Mouse (Mus musculus): ENCODE data around the gene Gm49396. TPM values are rescaled to one million over a fixed set of nuclear protein-coding genes. Genes with fewer than 3 reads are reported as not detected.

Gm49396 gene
- total and polyA plus RNA-seq, 2 experiments from 2014 or later, result 3.7 to 6.4 TPM

DNA sequence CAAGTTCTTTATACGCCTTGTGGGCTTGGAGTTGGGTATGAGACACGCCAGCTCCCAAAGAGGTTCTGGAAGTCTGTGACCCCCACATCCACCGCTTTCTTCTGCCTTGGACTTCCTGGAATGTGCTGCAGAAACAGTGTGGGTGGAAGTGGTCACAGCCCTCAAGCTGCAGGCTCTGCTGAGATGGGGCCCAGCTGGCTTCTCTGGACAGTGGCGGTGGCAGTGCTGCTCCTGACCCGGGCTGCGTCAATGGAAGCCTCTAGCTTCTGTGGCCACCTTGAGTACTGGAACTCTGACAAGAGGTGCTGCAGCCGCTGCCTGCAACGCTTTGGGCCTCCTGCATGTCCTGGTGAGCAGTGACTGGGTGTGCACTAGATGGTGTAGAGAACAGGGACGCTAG, 2.9 kb downstream of the Gm49396 start:
- Histone ChIP-seq H3K36me3 (ENCODE audit: insufficient read depth, low read length) (peaks cover 50% of the 10 kb centered on the region), H3K27me3 (ENCODE audit: insufficient read depth, low read length) (no peaks in the 10 kb centered on the region), H3K9me3 (ENCODE audit: low read length) (no peaks in the 10 kb centered on the region), H3K4me2 (ENCODE audit: low read depth, low read length) (no peak overlapping the region), H3K4me3 (ENCODE audit: low read length) (no peak overlapping the region), H3K4me1 (ENCODE audit: insufficient read depth, low read length) (no peaks in the 10 kb centered on the region), H3K27ac (no peak overlapping the region), H3K9ac (replicated peaks; ENCODE audit: low read length) (no peak overlapping the region)
- no peak for ATAC-seq
- no peak for TF ChIP-seq CTCF (IDR thresholded peaks at IDR 0.05; ENCODE audit: low read depth)
- WGBS, result 90% methylated on average over 9 of the region's 9 CpGs
- DNase-seq (ENCODE audit: low spot score), result no peak

DNA sequence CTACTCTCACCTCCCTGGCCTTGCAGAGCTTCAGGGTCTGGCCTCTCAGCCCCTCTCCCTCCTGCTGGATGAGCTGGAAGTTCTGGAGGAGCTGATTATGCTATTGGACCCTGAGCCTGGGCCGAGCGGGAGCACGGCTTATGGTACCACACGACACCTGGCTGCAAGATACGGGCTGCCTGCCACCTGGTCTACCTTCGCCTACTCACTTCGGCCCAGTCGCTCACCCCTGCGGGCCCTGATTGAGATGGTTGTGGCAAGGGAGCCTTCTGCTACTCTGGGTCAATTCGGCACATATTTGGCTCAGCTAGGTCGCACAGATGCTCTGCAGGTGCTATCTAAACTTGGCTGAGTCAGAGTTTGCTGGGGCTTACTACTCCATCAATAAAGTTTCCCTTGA, 4.4 kb downstream of the Gm49396 start:
- Histone ChIP-seq H3K9ac (replicated peaks; ENCODE audit: low read length) (no peak overlapping the region), H3K4me2 (ENCODE audit: low read depth, low read length) (no peak overlapping the region), H3K27ac (no peak overlapping the region), H3K36me3 (ENCODE audit: insufficient read depth, low read length) (peaks cover 61% of the 10 kb centered on the region), H3K27me3 (ENCODE audit: insufficient read depth, low read length) (no peaks in the 10 kb centered on the region), H3K9me3 (ENCODE audit: low read length) (no peaks in the 10 kb centered on the region), H3K4me1 (ENCODE audit: insufficient read depth, low read length) (no peaks in the 10 kb centered on the region), H3K4me3 (ENCODE audit: low read length) (no peak overlapping the region)
- no peak for TF ChIP-seq CTCF (IDR thresholded peaks at IDR 0.05; ENCODE audit: low read depth)
- 88% methylated on average over 11 of the region's 11 CpGs for WGBS
- ATAC-seq (no peak), DNase-seq (ENCODE audit: low spot score) (no peak)

DNA sequence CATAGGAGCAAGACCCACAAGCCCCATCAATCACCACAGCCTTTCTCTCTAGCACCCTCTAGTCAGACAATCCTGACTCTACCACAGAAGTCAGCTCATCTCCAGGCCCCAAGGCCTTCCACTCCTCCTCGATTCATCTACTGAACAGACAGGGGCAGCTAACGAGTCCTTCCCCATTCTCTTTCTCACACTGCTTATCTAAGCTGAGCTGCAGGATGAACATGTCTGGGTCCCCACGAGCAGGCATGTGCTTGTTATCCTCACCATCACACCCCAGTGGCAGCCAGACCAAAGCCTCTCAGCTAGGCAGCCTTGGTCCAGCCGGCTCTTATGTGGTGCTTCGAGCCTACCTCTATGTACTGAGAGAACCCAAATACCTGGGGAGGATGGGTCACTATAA, 9.2 kb downstream of the Gm49396 start:
- Histone ChIP-seq H3K4me3 (ENCODE audit: low read length) (no peak overlapping the region), H3K4me1 (ENCODE audit: insufficient read depth, low read length) (no peaks in the 10 kb centered on the region), H3K9me3 (ENCODE audit: low read length) (no peaks in the 10 kb centered on the region), H3K27me3 (ENCODE audit: insufficient read depth, low read length) (no peaks in the 10 kb centered on the region), H3K4me2 (ENCODE audit: low read depth, low read length) (no peak overlapping the region), H3K27ac (no peak overlapping the region), H3K36me3 (ENCODE audit: insufficient read depth, low read length) (peaks cover 88% of the 10 kb centered on the region), H3K9ac (replicated peaks; ENCODE audit: low read length) (no peak overlapping the region)
- WGBS, result 79% methylated on average over 5 of the region's 5 CpGs
- TF ChIP-seq CTCF (IDR thresholded peaks at IDR 0.05; ENCODE audit: low read depth), result no peak
- no peak for ATAC-seq
- DNase-seq (ENCODE audit: low spot score), result no peak

DNA sequence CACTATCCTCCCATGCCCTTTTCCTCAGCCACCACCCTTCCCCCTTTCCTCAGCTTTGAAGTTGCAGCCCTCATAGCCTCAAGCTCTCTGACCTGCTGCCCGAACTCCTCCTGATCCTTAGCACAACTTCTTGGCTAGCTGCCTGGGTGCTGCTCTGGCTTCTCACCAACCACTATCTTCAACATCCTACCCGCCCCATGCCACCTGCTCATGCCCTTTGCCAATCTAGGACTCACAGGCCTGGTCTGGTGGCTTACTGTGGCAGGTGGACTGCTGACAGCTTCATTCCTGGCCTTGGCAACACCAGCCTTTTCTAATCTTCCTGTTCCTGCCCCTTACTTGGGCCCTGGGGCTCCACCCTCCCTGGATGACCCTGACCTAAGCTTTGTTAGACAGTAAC, 9.8 kb downstream of the Gm49396 start:
- 65% methylated on average over 2 of the region's 2 CpGs for WGBS
- TF ChIP-seq CTCF (IDR thresholded peaks at IDR 0.05; ENCODE audit: low read depth), result no peak
- Histone ChIP-seq H3K36me3 (ENCODE audit: insufficient read depth, low read length) (peaks cover 90% of the 10 kb centered on the region), H3K27me3 (ENCODE audit: insufficient read depth, low read length) (no peaks in the 10 kb centered on the region), H3K4me1 (ENCODE audit: insufficient read depth, low read length) (no peaks in the 10 kb centered on the region), H3K27ac (no peak overlapping the region), H3K4me2 (ENCODE audit: low read depth, low read length) (no peak overlapping the region), H3K9me3 (ENCODE audit: low read length) (no peaks in the 10 kb centered on the region), H3K9ac (replicated peaks; ENCODE audit: low read length) (no peak overlapping the region), H3K4me3 (ENCODE audit: low read length) (no peak overlapping the region)
- DNase-seq (ENCODE audit: low spot score) (peak; percentile 20), ATAC-seq (no peak)

DNA sequence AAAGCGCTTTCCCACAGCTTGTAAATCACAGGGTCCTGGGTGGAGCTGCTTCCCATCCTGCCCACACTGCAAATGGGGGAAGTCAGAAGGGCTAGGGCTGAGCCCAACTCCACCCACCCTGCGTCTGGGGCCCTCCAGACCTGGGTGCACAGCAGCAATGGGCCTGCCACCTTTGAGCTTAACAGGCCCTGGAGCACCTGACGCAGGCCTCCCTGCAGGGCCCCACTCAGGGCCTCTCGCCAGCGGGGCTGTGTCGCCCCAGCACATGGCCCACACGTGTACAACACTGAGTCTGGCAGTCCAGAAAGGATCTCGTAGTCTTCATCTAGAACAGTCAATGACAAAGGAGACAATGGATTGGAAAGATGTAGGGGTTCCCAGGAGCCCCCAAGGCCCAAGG, 16.8 kb downstream of the Gm49396 start:
- Histone ChIP-seq H3K4me2 (ENCODE audit: low read depth, low read length) (no peak overlapping the region), H3K36me3 (ENCODE audit: insufficient read depth, low read length) (peaks cover 90% of the 10 kb centered on the region), H3K9ac (replicated peaks; ENCODE audit: low read length) (no peak overlapping the region), H3K4me1 (ENCODE audit: insufficient read depth, low read length) (no peaks in the 10 kb centered on the region), H3K27me3 (ENCODE audit: insufficient read depth, low read length) (no peaks in the 10 kb centered on the region), H3K9me3 (ENCODE audit: low read length) (no peaks in the 10 kb centered on the region), H3K27ac (no peak overlapping the region), H3K4me3 (ENCODE audit: low read length) (no peak overlapping the region)
- 94% methylated on average over 8 of the region's 8 CpGs for WGBS
- ATAC-seq, result no peak
- no peak for DNase-seq (ENCODE audit: low spot score)
- no peak for TF ChIP-seq CTCF (IDR thresholded peaks at IDR 0.05; ENCODE audit: low read depth)

DNA sequence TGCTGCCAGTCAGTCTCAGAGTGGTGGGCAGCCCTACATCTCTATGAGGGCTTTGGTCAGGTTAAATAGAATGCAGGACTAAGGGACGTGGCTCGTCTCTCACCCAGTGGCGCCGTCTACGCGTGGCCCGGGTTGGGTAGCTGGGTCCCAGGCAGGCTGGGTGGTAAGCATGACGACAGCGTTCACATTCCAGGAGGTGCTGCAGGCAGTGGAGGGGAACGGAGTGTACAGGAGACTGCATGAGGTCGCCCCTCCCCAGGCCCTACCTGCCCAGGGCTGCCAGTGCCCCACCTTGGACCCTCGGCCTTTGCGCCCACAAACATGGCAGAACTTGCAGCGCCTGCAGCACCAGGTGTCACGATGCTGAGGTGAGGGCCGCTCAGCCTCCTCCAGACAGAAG, 18.4 kb downstream of the Gm49396 start:
- Histone ChIP-seq H3K27me3 (ENCODE audit: insufficient read depth, low read length) (no peaks in the 10 kb centered on the region), H3K36me3 (ENCODE audit: insufficient read depth, low read length) (peaks cover 90% of the 10 kb centered on the region), H3K4me3 (ENCODE audit: low read length) (no peak overlapping the region), H3K4me1 (ENCODE audit: insufficient read depth, low read length) (no peaks in the 10 kb centered on the region), H3K9ac (replicated peaks; ENCODE audit: low read length) (no peak overlapping the region), H3K4me2 (ENCODE audit: low read depth, low read length) (no peak overlapping the region), H3K9me3 (ENCODE audit: low read length) (no peaks in the 10 kb centered on the region), H3K27ac (no peak overlapping the region)
- ATAC-seq, result no peak
- no peak for TF ChIP-seq CTCF (IDR thresholded peaks at IDR 0.05; ENCODE audit: low read depth)
- DNase-seq (ENCODE audit: low spot score), result no peak
- WGBS, result 98% methylated on average over 16 of the region's 16 CpGs

DNA sequence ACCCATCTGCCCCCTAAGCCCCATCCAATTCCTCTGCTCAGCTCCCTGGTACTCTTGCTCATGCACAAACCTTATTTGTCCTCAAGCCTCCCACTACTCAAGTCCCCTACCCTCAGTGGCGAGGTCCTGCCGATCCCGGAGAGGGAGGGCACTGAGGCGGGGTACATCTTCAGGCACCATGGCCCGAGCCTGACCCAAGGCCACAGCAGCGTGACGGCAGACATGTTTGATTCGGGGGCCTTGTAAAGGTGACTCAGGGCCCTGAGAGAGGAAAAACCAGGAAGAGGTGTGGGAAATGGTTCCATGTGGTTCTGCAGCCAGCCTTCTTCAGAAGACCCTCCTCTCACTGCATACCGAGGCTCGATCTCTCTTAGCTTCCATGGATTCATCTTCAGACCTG, 21.2 kb downstream of the Gm49396 start:
- H3K9ac ChIP-seq (replicated peaks; ENCODE audit: low read length), result no peak overlapping the region
- ATAC-seq (no peak), DNase-seq (ENCODE audit: low spot score) (no peak)
- WGBS, result 92% methylated on average over 10 of the region's 10 CpGs
- no peak for TF ChIP-seq CTCF (IDR thresholded peaks at IDR 0.05; ENCODE audit: low read depth)
- peaks cover 64% of the 10 kb centered on the region for H3K36me3 ChIP-seq (ENCODE audit: insufficient read depth, low read length)
- no peaks in the 10 kb centered on the region for H3K27me3 ChIP-seq (ENCODE audit: insufficient read depth, low read length)
- no peak overlapping the region for H3K4me2 ChIP-seq (ENCODE audit: low read depth, low read length)
- no peaks in the 10 kb centered on the region for H3K9me3 ChIP-seq (ENCODE audit: low read length)
- H3K4me1 ChIP-seq (ENCODE audit: insufficient read depth, low read length), result peaks cover 8% of the 10 kb centered on the region
- no peak overlapping the region for H3K4me3 ChIP-seq (ENCODE audit: low read length)
- H3K27ac ChIP-seq, result no peak overlapping the region

Measured in hindbrain, postnatal 0 days (tissue).